Mouse (Mus musculus): ENCODE measurements around the gene Morn1. TPM values are rescaled to one million over a fixed set of nuclear protein-coding genes. Genes with fewer than 3 reads are reported as not detected.

The Morn1 gene
- total RNA-seq, 2 experiments from 2014 or later = 2.2 to 2.4 TPM

DNA sequence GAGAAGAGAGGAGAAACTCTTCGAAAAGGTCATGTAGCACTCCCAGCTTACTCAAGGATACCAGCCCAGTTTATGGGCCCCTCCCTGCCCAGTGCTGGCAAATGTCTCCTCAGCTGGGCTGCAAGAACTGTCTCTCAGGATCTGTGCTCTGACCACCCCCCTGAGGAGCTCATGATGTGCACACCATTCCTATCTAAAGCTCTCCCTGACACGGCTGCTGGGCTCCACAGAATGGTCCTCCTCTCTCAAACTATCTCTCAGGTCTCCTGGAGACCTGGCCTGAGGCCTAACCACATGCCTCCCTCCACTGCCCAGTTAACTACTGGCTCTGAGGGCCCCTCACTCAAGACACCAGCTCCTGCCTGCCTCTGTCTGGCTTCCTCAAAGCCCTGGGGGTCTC, 53.8 kb downstream of the Morn1 start:
- no peak for DNase-seq

DNA sequence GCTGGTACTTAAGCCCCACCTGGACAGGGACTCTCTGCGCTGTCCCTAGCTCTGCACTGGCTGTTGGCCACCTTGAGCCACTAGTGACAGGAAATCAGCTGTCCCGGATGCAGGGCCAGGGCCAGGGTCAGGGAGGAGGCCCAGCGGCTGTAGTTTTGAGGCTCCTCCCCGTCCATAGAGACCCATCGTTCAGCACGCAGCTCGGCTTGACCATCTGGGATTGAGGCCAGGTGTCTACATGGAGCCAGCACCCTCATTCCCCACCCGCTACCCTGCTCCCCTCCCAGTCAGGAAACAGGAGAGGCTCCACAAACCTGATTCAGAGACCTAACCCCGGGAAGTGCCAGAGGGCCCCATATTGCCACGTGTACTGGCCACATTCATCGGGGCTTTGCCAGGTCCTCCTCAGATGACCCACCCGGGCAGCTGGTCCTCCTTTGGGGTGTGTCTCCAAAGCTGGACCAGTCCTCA, 54.5 kb downstream of the Morn1 start:
- DNase-seq = peak; percentile 92

DNA sequence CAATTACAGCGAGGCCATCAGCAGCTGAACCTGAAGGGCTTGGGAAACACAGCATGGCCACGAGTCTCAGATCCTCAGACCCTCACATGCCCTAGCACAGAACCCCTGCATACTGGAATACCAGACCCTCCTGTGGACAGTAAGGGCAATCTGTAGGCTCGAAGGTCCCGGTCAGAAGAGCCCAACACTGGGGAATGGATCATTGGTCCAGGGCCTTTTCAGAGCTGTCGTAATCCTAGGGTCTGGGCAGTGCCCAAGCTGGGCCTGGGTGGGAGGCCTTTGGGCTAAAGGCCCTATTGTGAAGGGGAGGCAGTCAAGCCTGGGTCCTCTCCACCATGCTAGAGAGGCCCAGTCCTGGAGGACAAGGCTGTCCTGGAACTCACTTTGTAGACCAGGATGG, 56.5 kb downstream of the Morn1 start:
- no peak for DNase-seq

DNA sequence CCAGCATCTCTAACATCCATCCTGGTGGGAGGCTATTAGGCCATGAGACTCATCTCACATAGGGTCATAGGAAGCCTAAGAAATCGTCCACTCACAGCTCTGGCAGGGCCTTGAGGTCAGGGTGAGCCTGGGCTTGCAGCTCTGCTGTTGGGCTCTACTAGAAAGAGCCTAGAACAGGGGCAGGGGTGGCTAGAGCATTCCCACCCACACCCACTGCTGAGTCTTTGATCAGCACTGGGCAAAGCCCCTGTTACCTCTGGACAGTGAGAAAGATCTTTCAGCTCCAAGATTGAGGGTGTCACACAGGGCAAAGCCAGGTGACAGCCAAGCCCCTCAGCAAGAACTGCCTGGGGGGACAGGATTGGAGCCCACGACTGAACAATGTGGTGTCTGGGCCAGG, 57.0 kb downstream of the Morn1 start:
- no peak for DNase-seq

DNA sequence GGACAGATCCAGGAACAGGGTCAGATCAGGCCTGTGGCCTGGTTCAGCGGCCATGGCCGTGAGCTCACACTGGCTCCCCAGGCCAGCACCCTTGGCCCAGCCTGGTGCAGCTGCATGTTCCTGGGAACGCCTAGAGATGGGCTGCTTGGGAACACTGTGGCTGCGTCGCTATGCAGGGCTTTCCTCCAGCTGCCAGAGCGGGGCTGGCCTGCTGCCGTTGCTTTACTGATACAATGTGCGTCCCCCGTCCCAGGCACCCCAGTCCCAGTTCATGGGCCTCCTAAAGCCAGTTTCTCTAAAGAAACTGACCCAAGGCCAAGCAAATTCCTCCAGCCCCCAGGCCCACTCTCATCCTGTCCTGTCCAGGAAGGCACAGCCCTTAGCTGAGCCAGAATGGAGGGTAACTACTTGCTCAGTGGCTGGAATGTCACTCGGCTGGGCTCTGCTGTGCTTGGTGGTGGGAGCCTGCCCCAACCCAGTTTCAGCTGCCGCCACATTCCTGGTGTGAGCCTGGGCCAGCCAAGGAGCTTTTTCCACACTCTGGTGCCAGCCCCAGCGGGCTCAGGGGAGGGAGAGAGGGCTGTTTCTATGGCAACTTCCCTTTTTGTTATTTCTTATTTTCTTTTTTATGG, 57.6 kb downstream of the Morn1 start:
- peak; percentile 91 for DNase-seq

DNA sequence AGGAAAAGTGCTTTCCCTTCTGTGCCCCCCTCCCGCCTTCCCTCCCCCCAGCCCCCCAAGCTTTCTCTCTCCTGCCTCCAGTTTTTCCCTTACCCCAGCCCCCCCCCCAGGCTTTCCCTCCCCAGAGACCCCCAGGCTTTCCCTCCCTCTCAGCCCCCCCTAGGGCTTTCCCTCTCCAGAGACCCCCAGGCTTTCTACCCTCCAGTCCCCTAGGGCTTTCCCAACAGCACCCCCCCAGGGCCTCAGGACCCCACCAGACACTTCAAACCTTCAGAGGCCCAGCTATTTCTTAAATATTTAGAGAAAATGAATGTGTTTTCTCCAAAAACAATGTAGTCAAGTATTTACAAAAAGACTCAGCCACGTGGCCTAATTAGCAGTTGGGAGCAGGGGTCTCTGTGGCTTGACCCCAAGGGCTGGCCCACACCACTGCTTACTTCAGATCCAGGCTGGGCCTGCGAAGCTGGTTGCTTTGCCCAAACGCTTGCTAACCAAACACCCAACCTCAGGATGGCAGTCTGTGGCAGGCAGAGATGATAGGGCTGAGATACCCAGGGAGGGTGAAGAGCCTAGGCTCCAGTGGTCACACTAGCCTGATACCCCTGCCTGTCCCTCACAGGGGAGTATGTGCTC, 58.3 kb downstream of the Morn1 start:
- no peak for DNase-seq

DNA sequence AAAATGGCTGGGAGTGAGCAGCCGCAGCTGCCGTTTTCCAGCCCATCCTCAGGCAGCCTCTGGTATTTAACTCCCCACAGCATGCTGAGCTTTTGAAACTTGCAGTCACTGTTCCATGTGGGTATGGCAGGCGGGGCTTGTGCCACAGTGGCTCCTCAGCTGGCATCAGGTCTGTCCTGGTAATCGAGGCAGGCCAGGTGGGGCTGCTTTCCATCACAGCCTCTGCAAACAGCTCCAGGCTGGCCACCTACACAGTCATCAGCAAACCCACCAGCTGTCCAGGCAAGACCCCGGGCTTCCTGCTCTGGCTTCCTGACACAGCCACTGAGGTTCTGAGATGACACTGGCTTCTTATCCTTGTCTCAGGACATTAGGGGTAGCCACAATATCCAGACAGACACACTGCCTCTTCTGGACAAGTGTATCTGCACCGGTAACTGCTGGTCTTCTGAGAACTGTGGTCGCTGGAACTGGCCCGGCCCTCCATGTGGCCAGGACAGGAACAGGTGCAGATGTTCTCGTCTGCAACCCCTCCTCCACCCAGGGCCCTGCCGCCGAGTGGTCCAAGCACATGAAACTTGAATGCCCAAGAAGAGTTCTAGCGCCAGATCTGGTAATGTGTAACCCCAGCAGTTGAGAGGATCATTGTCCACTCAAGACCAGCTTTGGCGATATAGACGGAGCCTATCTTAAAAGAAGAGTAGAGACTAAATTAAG, 59.9 kb downstream of the Morn1 start:
- no peak for DNase-seq

DNA sequence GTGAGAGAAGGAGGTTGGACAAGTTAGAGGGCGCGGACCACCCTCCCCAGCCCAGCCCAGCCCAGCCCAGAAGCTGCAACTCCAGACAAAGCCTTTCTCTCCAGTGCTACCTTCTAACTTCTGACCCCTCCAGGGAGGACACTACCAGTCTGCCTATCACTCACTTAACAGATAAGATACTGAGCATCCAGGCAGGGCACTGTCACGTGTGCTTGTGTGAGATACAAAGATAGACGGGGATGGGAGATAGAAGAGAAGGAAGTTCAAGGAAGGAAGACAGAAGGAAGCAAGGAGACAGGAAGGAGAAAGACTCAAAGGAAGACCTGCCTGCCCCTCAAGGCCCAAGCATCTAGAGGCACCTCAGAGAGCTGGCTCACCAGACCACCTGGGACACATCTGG, 62.1 kb downstream of the Morn1 start:
- DNase-seq = no peak

DNA sequence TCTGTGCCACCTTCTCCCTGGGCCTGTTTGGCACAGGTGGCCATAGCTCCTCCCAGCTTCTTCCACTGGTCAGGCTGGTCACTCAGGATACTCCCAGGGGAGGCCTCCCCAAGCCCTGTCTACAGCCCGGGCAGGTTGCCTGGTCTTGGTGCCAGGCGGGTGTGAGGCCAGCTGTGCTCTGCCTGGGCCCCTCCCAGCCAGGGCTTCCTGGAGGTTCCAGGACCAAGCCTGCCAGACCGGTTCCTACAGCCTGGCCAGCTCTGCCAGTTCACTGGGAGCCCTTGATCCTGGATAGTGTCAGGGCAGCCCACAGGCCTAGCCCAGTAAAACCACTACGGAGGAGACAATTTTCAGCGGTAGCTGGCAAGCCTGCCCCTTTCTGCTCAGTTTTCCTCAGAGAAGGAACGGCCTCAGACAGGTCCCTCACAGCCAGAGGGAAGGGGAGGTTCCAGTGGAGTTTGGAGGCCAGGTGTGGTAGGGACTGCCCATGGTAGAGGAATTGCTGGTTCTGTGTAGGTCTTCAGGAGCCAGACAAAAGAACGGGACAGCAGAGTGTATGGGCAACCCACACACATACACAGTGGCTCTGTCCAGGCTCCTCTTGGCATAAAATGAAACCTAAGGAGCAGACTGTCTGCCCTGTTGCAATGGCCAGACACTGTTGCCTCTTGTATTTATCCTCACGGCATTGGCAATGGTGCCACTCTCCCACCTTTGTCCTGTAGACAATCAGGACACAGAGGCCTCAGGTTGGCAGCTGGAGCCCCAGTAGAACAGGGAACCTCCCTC, 62.7 kb downstream of the Morn1 start:
- DNase-seq = peak; percentile 89

DNA sequence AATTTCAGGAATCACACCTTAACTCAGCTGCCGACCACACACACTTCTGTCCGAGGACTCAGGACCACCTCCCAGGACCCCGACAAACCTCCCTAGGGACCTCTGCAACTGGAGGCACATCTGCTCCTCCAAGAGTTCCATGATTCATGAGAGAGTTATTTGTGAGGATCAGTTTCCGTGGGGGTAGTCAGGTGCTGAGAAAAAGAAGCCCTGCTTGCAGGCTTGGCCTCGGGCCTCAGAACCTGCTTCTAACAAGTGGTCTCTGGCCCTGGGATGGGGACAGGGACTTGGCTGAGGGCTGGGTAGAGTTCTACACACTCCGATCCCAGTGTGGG, 63.5 kb downstream of the Morn1 start:
- no peak for DNase-seq

DNA sequence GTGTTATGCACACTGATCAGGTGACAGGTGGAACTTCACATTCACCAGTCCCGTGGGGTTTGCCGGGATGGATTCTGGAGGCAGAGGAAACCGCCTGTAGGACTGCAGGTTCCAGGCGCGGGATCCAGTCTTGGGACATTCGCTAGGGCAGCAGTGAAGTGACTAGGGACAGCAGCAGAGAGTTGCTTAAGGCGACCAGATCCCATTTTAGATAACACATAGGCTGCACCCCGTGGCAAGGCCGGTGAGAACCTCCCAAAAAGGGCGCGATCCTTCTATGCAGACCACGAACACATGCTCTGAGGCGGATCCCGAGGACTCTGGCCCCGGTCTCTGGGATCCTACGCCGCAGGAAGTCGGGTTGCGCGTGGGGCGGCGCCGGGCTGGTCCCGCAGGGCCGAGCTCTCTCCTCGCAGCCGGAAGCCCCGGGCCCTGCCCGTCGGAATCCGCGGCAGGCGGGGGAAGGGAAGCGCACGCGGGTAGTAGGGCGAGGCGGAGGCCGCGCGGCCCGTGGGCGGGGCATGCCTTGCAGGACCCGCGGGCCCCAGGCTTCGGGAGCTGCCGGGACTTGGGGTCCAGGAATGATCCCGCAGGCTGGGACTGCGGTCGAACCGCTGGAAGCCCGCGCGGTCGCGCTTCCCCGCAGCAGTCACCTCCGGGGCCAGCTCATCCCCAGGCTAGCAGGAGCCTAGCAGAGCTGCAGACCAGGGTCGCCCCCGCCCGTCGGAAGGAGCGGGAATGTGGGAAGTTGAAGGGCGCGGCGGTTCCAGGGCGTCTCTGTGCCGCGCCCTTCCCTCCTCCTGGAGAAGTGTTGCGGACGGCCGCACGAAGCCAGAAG, 64.1 kb downstream of the Morn1 start:
- DNase-seq = peak; percentile 94

DNA sequence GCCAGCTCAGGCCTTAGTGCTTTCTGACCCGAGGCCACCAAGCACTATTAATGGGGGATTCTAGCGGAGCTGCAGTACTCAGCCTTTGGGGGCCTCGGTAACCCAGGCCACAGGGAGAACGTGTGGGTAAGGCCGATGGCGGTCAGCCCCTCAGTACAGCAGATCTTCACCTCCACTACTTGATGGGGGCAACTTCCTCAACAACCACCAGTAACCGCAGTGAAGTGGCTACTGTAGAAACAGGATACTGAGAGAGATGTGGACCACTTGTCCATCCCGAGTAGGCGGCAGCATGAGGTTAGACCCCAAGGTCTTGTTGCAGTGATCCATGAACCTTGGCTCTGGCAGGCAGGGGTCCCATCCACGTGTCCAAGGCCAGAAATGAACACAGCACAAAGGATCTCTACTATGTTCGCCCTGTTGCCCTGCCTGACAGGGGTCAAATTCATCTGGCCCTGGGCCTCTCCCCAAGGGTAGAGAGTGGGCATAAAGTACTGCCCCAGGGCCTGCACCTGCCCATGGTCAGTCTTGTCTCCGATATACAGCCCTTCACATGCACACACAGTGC, 64.9 kb downstream of the Morn1 start:
- no peak for DNase-seq

DNA sequence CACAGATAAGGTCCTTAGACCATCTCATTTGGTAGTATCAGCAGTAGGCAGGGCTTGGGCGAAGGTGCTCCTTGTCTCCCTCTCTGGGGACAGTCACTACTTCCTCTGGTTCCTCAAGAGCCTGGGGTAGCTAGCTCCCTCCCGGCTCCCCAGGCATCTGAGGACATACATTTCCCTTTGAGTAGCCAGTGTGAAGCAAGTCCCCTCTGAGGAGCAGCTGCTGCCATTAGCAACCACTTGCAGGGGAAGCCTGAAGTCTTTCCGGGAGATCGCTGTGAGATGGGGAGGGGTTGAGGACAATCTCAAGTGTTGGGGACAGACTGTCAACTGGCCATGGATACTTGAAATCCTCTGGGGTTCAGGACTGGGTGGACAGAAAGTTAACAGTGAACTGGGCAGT, 65.5 kb downstream of the Morn1 start:
- no peak for DNase-seq

DNA sequence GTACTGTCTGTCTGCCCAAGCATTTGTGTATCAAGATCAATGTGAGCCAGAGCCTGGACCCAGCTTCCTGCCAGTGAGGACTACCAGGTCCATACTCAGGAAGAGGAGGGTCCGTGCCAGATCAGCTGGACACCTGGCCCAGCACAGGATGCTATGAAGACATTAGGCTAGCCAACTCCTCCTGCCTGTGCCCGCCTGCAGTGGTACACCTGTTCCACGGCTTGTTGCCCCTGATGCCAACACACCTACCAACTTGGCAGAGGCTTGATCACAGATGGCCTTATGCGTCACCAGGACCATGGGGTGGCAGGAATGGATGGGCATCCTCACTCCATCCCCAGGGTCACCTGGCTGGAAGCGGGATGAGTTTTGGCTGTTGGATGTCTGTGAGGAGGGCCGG, 66.1 kb downstream of the Morn1 start:
- no peak for DNase-seq

DNA sequence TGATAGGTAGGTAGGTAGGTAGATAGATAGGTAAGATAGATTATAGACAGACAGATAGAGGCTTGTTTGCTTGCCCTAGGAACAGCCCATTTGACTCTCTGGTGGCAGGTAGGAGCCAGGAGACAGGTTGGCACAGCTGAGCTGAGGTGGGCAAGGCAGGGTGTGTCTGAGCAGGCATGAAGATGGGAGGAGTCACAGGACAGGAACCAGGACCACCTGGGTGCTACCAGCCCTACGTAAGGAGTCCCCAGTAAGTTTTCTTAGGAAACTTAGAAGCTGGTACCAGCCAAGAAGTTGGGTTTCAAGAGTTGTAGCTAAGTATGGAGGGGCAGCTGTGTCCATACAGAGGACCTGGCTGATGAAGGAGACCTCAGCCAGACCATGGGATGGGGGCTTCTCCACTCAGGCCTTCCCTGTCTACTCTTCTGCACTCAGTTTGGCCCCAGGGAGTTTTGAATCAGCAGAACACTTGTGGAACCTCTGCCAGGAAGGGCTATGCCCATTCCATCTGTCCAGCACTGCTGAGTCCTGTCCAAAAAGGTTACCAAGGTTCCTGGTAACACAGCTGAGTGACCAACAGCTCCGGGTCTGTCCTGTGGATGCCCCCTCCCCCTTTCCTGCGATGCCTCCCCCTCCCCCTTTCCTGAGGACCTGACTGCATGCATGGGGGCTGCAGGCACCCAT, 67.2 kb downstream of the Morn1 start:
- DNase-seq = no peak

DNA sequence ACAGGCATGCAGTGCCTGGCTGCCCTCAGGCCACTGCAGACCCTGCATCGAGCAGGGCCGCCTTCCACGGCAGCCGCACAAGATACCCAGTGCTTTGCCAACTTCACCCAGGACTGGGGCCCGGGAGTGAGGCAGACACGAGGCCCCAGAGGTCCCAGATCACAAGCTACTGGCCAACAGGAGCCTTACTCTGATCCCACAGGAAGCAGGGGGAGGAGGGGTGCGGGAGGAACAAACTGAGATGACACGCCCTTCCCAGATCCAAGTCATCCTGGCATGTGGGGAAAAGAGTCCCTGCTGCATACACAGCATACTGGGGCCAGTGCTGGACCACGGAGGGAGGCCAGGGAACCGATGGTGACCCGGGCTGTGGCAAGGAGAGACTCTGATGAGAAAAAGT, 68.6 kb downstream of the Morn1 start:
- DNase-seq = peak; percentile 63

DNA sequence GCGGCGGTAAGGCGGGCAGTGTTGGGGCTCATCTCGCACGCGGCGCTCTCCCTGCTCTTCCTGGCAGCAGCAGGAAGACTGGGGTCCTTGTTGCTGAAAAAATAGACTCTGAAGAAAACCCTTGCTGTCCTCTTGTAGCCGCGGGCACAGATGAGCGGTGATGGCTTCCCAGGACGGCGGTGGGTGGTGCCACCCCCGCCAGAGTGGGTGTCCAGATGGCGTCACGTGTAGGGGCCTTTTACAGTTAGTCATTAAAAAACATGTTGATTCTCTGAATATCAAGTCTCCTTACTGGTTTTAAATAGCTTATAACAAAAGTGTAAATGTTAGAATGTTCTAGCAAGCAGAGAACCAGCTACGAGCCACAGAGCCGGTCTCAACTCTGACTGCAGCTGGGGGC, 70.4 kb downstream of the Morn1 start:
- DNase-seq = no peak

DNA sequence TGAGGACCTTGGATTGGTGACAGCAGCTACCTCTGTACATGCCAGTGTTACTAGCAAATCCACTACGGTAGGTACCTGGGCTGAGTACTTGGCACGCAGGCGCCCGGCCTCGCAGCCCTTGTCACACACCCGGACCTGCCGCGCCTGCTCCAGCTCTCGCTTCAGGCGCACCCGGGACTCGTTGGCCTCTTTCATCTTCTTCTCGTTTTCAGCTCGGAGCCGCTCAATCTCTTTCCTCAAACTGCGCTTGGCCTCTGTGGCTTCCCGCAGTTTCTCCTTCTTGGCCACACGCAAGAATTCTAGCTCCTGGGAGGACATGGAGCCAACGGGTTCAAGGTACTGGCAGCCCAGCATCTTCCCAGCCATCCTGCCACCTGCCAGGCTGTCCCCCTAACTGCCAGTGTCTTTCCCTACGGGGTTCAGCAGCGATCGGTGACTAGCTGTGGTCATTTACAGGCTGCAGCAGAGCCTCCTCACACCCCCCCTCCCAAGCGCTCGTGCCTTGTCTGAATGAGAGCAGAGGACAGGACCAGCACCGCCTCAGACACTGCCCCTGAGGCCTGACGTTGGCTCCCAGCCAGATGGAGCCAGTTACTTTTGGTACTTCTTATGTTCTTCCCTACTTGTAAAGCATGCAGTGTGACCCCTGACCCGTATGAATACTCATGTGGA, 71.6 kb downstream of the Morn1 start:
- no peak for DNase-seq

DNA sequence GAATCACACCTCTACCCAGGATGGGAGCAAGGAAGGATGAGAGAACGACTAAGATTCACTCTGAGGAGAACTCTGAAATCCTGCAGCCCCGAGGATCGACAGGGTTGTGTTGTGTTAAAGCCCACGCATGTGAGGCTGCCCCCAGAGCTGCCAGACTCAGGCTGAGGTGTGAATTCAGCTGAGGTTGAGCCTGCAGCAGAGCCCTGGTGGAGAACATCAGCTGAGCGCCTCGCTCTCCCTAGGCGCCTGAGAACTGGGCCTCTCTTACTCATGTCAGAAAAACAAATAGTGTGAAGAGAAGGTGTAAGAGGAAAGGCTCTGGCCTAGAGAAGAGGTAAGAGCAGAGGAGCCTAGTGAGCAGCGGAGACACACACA, 72.2 kb downstream of the Morn1 start:
- no peak for DNase-seq
